Mouse (Mus musculus) E14TG2a.4 (cell line): ENCODE results near the gene Fhad1.

ENCODE experiments used
- CTCF ChIP-seq: conservative IDR thresholded peaks from 2 replicates; pipeline ENCODE4 v1.5.1; 2014; ENCODE audit warnings: low read length
- NANOG ChIP-seq: IDR thresholded peaks from 2 replicates; pipeline ENCODE4 v1.6.1; 2014; ENCODE audit warnings: borderline replicate concordance, low read length, mixed read lengths
- POU5F1 ChIP-seq: IDR thresholded peaks from 2 replicates; pipeline ENCODE4 v1.6.1; 2014; ENCODE audit warnings: low read length, borderline replicate concordance

GRCm38 (mm10) chr4:142059113-142059840 is 44.4 kb upstream of the Fhad1 start:
- no peak for TF ChIP-seq NANOG
- TF ChIP-seq CTCF: no peak
- no peak for TF ChIP-seq POU5F1
